Mouse (Mus musculus) heart, adult 2 months (tissue): ENCODE results near the gene Kat8. TPM values are rescaled to one million over a fixed set of nuclear protein-coding genes. Genes with fewer than 3 reads are reported as not detected.

ENCODE experiments used
- DNase-seq, 2 experiments: peaks; one replicate each; pipeline ENCODE4 v3.0.0; 2021
- H3K27ac ChIP-seq: fragments of 200-600 bp; 2 replicates; pipeline ENCODE4 v1.8.1; 2022
- H3K27me3 ChIP-seq: fragments of 200-500 bp; 2 replicates; pipeline ENCODE4 v1.6.1; 2012; ENCODE audit warnings: mild to moderate bottlenecking, low read length, inconsistent platforms, mixed read lengths; ENCODE audit not compliant: control insufficient read depth, insufficient read depth
- H3K36me3 ChIP-seq: fragments of 200-500 bp; 2 replicates; pipeline ENCODE4 v1.6.1; 2012; ENCODE audit warnings: low read length, inconsistent platforms; ENCODE audit not compliant: control insufficient read depth, insufficient read depth
- H3K4me1 ChIP-seq: fragments of 200-500 bp; 2 replicates; pipeline ENCODE4 v1.6.1; 2011; ENCODE audit warnings: low read length; ENCODE audit not compliant: control insufficient read depth, insufficient read depth
- H3K4me3 ChIP-seq: fragments of 200-600 bp; 2 replicates; pipeline ENCODE4 v1.8.1; 2022
- H3K79me2 ChIP-seq: fragments of 200-500 bp; replicated peaks from 2 replicates; pipeline ENCODE4 v1.6.1; 2012; ENCODE audit warnings: mild to moderate bottlenecking, inconsistent platforms, low read length, moderate library complexity, mixed read lengths; ENCODE audit not compliant: control insufficient read depth, insufficient read depth
- H3K9ac ChIP-seq: fragments of 200-500 bp; 2 replicates; pipeline ENCODE4 v1.6.1; 2012; ENCODE audit warnings: low read depth, mild to moderate bottlenecking, control low read depth, inconsistent platforms, low read length, mixed read lengths
- CTCF ChIP-seq: fragments of 200-600 bp; IDR thresholded peaks from 2 replicates; pipeline ENCODE4 v1.8.1; 2022; ENCODE audit warnings: antibody characterized with exemption, mild to moderate bottlenecking, moderate library complexity
- EP300 ChIP-seq: fragments of 200-500 bp; IDR thresholded peaks from 2 replicates; pipeline ENCODE4 v1.6.1; 2011; ENCODE audit warnings: low read depth, low read length, control low read depth; ENCODE audit not compliant: insufficient read depth
- POLR2A ChIP-seq: fragments of 200-500 bp; IDR thresholded peaks from 2 replicates; pipeline ENCODE4 v1.6.1; 2011; ENCODE audit warnings: mild to moderate bottlenecking, low read depth, low read length, control low read depth; ENCODE audit not compliant: insufficient read depth
- WGBS: fragments of 180-500 bp; shearing (Covaris S2); methylation state at CpG from one replicate; pipeline ENCODE4 v1.1.7; 2018; 5-methylcytosine and 5-hydroxymethylcytosine counted together
- intact Hi-C: fragments of 180-260 bp; cut with DNase I; formaldehyde crosslinking; loops from one replicate; pipeline ENCODE4 v1.15.1; 2025
- polyA plus RNA-seq: library from polyadenylated mRNA; depleted of rRNA; stranded (reverse); fragments of >200 nt; gene quantifications from 2 replicates; pipeline ENCODE4 v1.2.3, GENCODE M21; 2012
- total RNA-seq, 2 experiments: library from RNA; stranded (reverse); gene quantifications; 2 replicates each; pipeline ENCODE4 v1.2.3; 2021

The Kat8 gene
- total and polyA plus RNA-seq, 3 experiments: 10.1 to 14.6 (median 13.8) TPM

GRCm38 (mm10) chr7:127915293-127915692, 3.0 kb downstream of the Kat8 start:
- Histone ChIP-seq H3K9ac (no peak overlapping the region), H3K4me1 (no peaks in the 10 kb centered on the region), H3K79me2 (no peaks in the 10 kb centered on the region), H3K4me3 (no peak overlapping the region), H3K27ac (no peak overlapping the region), H3K27me3 (no peaks in the 10 kb centered on the region), H3K36me3 (no peaks in the 10 kb centered on the region)
- no peak for DNase-seq
- intact Hi-C loops: loop anchor here (5.0 kb wide), 1 partner anchor 118 kb away; no protein-coding TSS in a partner anchor
- 86% methylated on average over 12 of the region's 12 CpGs for WGBS
- TF ChIP-seq POLR2A (no peak), CTCF (no peak), EP300 (no peak)

- Histone ChIP-seq H3K27ac (no peak overlapping the region), H3K36me3 (no peaks in the 10 kb centered on the region), H3K4me3 (no peak overlapping the region), H3K27me3 (no peaks in the 10 kb centered on the region), H3K9ac (no peak overlapping the region), H3K79me2 (no peaks in the 10 kb centered on the region), H3K4me1 (no peaks in the 10 kb centered on the region)
- WGBS: 56% methylated on average over 3 of the region's 3 CpGs
- intact Hi-C loops: loop anchor here (5.0 kb wide), 1 partner anchor 121 kb away; no protein-coding TSS in a partner anchor
- DNase-seq: peak in 1 of 2 experiments; percentile 35
- TF ChIP-seq EP300 (no peak), CTCF (peak; percentile 74)
Measured at GRCm38 (mm10) chr7:127918203-127918602, 5.9 kb downstream of the Kat8 start.

GRCm38 (mm10) chr7:127919290-127919689, 7.0 kb downstream of the Kat8 start:
- TF ChIP-seq CTCF (peak; percentile 50), EP300 (no peak), POLR2A (no peak)
- no peak overlapping the region for H3K27ac ChIP-seq
- no peaks in the 10 kb centered on the region for H3K79me2 ChIP-seq
- H3K27me3 ChIP-seq: no peaks in the 10 kb centered on the region
- DNase-seq: no peak
- H3K36me3 ChIP-seq: no peaks in the 10 kb centered on the region
- intact Hi-C loops: loop anchor here (5.0 kb wide), 1 partner anchor 122 kb away; no protein-coding TSS in a partner anchor
- WGBS: 80% methylated on average over 7 of the region's 7 CpGs
- no peak overlapping the region for H3K9ac ChIP-seq
- H3K4me3 ChIP-seq: no peak overlapping the region
- no peaks in the 10 kb centered on the region for H3K4me1 ChIP-seq

- Histone ChIP-seq H3K9ac (no peak overlapping the region), H3K4me1 (no peaks in the 10 kb centered on the region), H3K27me3 (no peaks in the 10 kb centered on the region), H3K79me2 (no peaks in the 10 kb centered on the region), H3K4me3 (no peak overlapping the region), H3K36me3 (no peaks in the 10 kb centered on the region), H3K27ac (no peak overlapping the region)
- DNase-seq: no peak
- peak; percentile 49 for TF ChIP-seq CTCF
- TF ChIP-seq POLR2A: no peak
- intact Hi-C loops: no loop called here
- 57% methylated on average over 8 of the region's 8 CpGs for WGBS
Measured at GRCm38 (mm10) chr7:127921516-127921915, 9.2 kb downstream of the Kat8 start.

- Histone ChIP-seq H3K36me3 (no peaks in the 10 kb centered on the region), H3K79me2 (no peaks in the 10 kb centered on the region), H3K4me1 (no peaks in the 10 kb centered on the region), H3K4me3 (no peak overlapping the region), H3K27me3 (no peaks in the 10 kb centered on the region), H3K27ac (no peak overlapping the region), H3K9ac (no peak overlapping the region)
- no peak for TF ChIP-seq CTCF
- TF ChIP-seq EP300: no peak
- no peak for TF ChIP-seq POLR2A
- WGBS: 77% methylated on average over 6 of the region's 6 CpGs
- intact Hi-C loops: no loop called here
- no peak for DNase-seq
Measured at GRCm38 (mm10) chr7:127922451-127923275, 10.3 kb downstream of the Kat8 start.

GRCm38 (mm10) chr7:127923714-127924113, 11.4 kb downstream of the Kat8 start:
- TF ChIP-seq POLR2A (no peak), CTCF (no peak), EP300 (no peak)
- WGBS: 91% methylated on average over 5 of the region's 5 CpGs
- Histone ChIP-seq H3K36me3 (no peaks in the 10 kb centered on the region), H3K27ac (no peak overlapping the region), H3K27me3 (peaks cover 2% of the 10 kb centered on the region; the same call in 1 of the 2 replicates), H3K9ac (no peak overlapping the region), H3K79me2 (no peaks in the 10 kb centered on the region), H3K4me3 (no peak overlapping the region), H3K4me1 (no peaks in the 10 kb centered on the region)
- no peak for DNase-seq
- intact Hi-C loops: no loop called here
